Mouse (Mus musculus) liver, postnatal 0 days (tissue): ENCODE measurements around the gene Ift52.

Source experiments
- CTCF ChIP-seq: sonication (generic); IDR thresholded peaks from 2 replicates; pipeline ENCODE4 v1.5.1; 2016; ENCODE audit warnings: antibody characterized with exemption, low read depth
- EP300 ChIP-seq: IDR thresholded peaks from 2 replicates; pipeline ENCODE4 v1.6.1; 2016; ENCODE audit warnings: antibody characterized with exemption, low read depth, mild to moderate bottlenecking

DNA sequence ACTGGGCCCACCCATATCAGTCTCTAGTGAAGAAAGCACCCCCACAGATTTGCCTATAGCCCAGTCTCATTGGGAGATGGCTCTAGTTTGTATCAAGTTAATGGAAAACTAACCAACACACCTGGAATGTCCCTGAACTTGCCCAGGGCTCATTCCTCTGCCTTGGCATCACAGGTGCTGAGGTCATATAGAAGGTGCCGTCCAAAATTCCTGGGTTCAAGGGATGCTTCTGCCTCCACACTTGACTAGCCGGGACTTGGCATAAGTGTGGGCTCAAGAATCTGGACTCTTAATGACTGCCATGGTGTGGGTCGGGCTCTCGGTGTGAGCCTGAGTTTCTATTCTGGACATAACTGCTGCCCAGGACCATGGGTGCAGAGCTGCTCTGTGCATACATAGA is 61.9 kb downstream of the Ift52 start:
- TF ChIP-seq CTCF, result no peak
- no peak for TF ChIP-seq EP300
